Comparison of ENCODE assay signal across 8 mouse cellular contexts in genomic region chr11:102145471-102146001, GRCm38 (mm10). TPM values are rescaled to one million over a fixed set of nuclear protein-coding genes. Genes with fewer than 3 reads are reported as not detected.
DNase-seq lines count a peak whose midpoint lies in the region; ATAC-seq lines count a peak whose summit lies in the region.

TSS of gene Nags (plus strand) at chr11:102145513.

- 0 out of 2 replicates have a peak within 1 kb of the TSS, but pooled peaks have one; percentile 23 for H3K9ac ChIP-seq in kidney, embryonic 14.5 days (ENCODE audit: low read depth, low read length)
- H3K9ac ChIP-seq in intestine, embryonic 16.5 days (ENCODE audit: low read depth, low read length), result peak within 1 kb of the TSS; percentile 78
- H3K9ac ChIP-seq in neural tube, embryonic 13.5 days, result 0 out of 2 replicates have a peak within 1 kb of the TSS, but pooled peaks have one; percentile 31

- ATAC-seq in kidney, embryonic 14.5 days (ENCODE audit: low FRiP score, low TSS enrichment), result no peak; the same call in 1 of the 2 replicates
- peak; percentile 34 for ATAC-seq in intestine, embryonic 16.5 days
- peak; percentile 59; the same call in 1 of the 2 replicates for ATAC-seq in neural tube, embryonic 13.5 days (ENCODE audit: low read depth)

- DNase-seq in kidney, adult 11 months, result no peak
- DNase-seq in embryo, embryonic 9.5 days (ENCODE audit: extremely low spot score), result peak; percentile 45
- DNase-seq in right cerebral cortex, postnatal 4 days, result no peak
- no peak for DNase-seq in thymus, postnatal 0 days (ENCODE audit: low spot score)
- no peak for DNase-seq in right cerebral cortex, adult 2 months (ENCODE audit: low spot score in 2 of 2)

- peaks cover 11% of the 10 kb centered on the region for H3K4me1 ChIP-seq in kidney, embryonic 14.5 days (ENCODE audit: control insufficient read depth, insufficient read depth, low read length)
- peaks cover 14% of the 10 kb centered on the region for H3K4me1 ChIP-seq in intestine, embryonic 16.5 days (ENCODE audit: control insufficient read depth, insufficient read depth, low read length)
- peaks cover 26% of the 10 kb centered on the region for H3K4me1 ChIP-seq in neural tube, embryonic 13.5 days (replicated peaks)

- H3K9me3 ChIP-seq in kidney, embryonic 14.5 days (ENCODE audit: control insufficient read depth, low read length), result no peaks in the 10 kb centered on the region
- no peaks in the 10 kb centered on the region for H3K9me3 ChIP-seq in intestine, embryonic 16.5 days (ENCODE audit: control insufficient read depth, low read length)
- H3K9me3 ChIP-seq in neural tube, embryonic 13.5 days, result no peaks in the 10 kb centered on the region

- H3K4me3 ChIP-seq in kidney, embryonic 14.5 days (ENCODE audit: low read length), result peak within 1 kb of the TSS; percentile 34
- H3K4me3 ChIP-seq in intestine, embryonic 16.5 days (ENCODE audit: low read length), result peak within 1 kb of the TSS; percentile 61
- peak within 1 kb of the TSS; percentile 22 for H3K4me3 ChIP-seq in neural tube, embryonic 13.5 days

- H3K27me3 ChIP-seq in kidney, embryonic 14.5 days (ENCODE audit: control insufficient read depth, insufficient read depth, low read length), result peaks cover 53% of the 10 kb centered on the region
- peaks cover 36% of the 10 kb centered on the region for H3K27me3 ChIP-seq in intestine, embryonic 16.5 days (replicated peaks; ENCODE audit: control insufficient read depth, insufficient read depth, low read length)
- peaks cover 76% of the 10 kb centered on the region for H3K27me3 ChIP-seq in neural tube, embryonic 13.5 days

- WGBS in kidney, embryonic 14.5 days, result 1% methylated on average over 50 of the region's 50 CpGs
- 2% methylated on average over 50 of the region's 50 CpGs for WGBS in intestine, embryonic 16.5 days
- 2% methylated on average over 46 of the region's 50 CpGs for WGBS in neural tube, embryonic 13.5 days

- no peak within 1 kb of the TSS for H3K27ac ChIP-seq in kidney, embryonic 14.5 days (ENCODE audit: low read depth, low read length)
- H3K27ac ChIP-seq in intestine, embryonic 16.5 days (ENCODE audit: low read length), result peak within 1 kb of the TSS; percentile 89
- no peak within 1 kb of the TSS for H3K27ac ChIP-seq in neural tube, embryonic 13.5 days (replicated peaks)

- no peaks in the 10 kb centered on the region for H3K36me3 ChIP-seq in kidney, embryonic 14.5 days (ENCODE audit: control insufficient read depth, insufficient read depth, low read length)
- H3K36me3 ChIP-seq in intestine, embryonic 16.5 days (ENCODE audit: control insufficient read depth, insufficient read depth, low read length), result no peaks in the 10 kb centered on the region
- no peaks in the 10 kb centered on the region for H3K36me3 ChIP-seq in neural tube, embryonic 13.5 days

- H3K4me2 ChIP-seq in kidney, embryonic 14.5 days (replicated peaks; ENCODE audit: low read depth, low read length), result peak within 1 kb of the TSS; percentile 53
- H3K4me2 ChIP-seq in intestine, embryonic 16.5 days (ENCODE audit: low read depth, low read length), result peak within 1 kb of the TSS; percentile 60
- H3K4me2 ChIP-seq in neural tube, embryonic 13.5 days, result peak within 1 kb of the TSS; percentile 43

RNA-seq across cellular contexts. Expression of gene Nags, which starts in this region (rescaled TPM):
- polyA plus RNA-seq in kidney, embryonic 14.5 days (2014; fragmentation: Nextera tagmentation; extraction: Ambion mirVana), result 0.09 TPM in 1 of 2 replicates, not detected in the other
- 33.8 and 39.1 TPM in 2 replicates for polyA plus RNA-seq in intestine, embryonic 16.5 days (2015; fragmentation: Nextera tagmentation; extraction: Ambion mirVana)
- not detected in 2 replicates for polyA plus RNA-seq in neural tube, embryonic 13.5 days (2015; fragmentation: Nextera tagmentation; extraction: Ambion mirVana)
- 0.18 TPM in 1 of 2 replicates, not detected in the other for polyA plus RNA-seq in thymus, postnatal 0 days (2015; fragmentation: Nextera tagmentation; extraction: Ambion mirVana)

Comparison
In these comparisons a context has a peak if more than half of its experiments do, and no peak if none do; other contexts are left out.
1. RNA of gene Nags (polyA plus RNA-seq): 33.8 to 39.1 TPM in intestine, embryonic 16.5 days; 0.18 TPM in thymus, postnatal 0 days, 0.09 TPM in kidney, embryonic 14.5 days and not detected in neural tube, embryonic 13.5 days; every median in the first group is over 10 times any median in the second.
2. Peak in ATAC-seq, H3K4me3 ChIP-seq, H3K9ac ChIP-seq and H3K4me2 ChIP-seq in neural tube, embryonic 13.5 days; RNA of the gene not detected or under 1 TPM.
3. H3K9ac ChIP-seq: peak in every context shown above with its lines; median percentile 78 in intestine, embryonic 16.5 days; 31 in neural tube, embryonic 13.5 days; 23 in kidney, embryonic 14.5 days.
4. Peak in every context shown above with its lines, with median percentiles within 50 percentile points of each other: H3K4me2 ChIP-seq and H3K4me3 ChIP-seq.